Mouse (Mus musculus) CH12.LX (cell line): ENCODE measurements around the gene Fam198a. TPM values are rescaled to one million over a fixed set of nuclear protein-coding genes. Genes with fewer than 3 reads are reported as not detected.

Experiments
- DNase-seq: peaks from one replicate; pipeline ENCODE4 v3.0.0-alpha.2; 2013; ENCODE audit errors: extremely low read depth
- H3K27ac ChIP-seq: 2 replicates; pipeline ENCODE4 v1.5.1; 2012; ENCODE audit warnings: low read depth, mild to moderate bottlenecking, control low read depth, moderate library complexity; ENCODE audit not compliant: insufficient read depth
- H3K27me3 ChIP-seq: replicated peaks from 2 replicates; pipeline ENCODE3; 2012; ENCODE audit warnings: inconsistent platforms
- H3K36me3 ChIP-seq, 2 experiments: replicated peaks in 1 of 2; 2 replicates each; pipeline versions ENCODE3 to v1.6.1; 2012; ENCODE audit warnings: inconsistent platforms in 1 of 2, low read length in 1 of 2, mild to moderate bottlenecking in 1 of 2, mixed read lengths in 1 of 2, moderate library complexity in 1 of 2; ENCODE audit not compliant: control insufficient read depth in 1 of 2, insufficient read depth in 1 of 2
- H3K4me1 ChIP-seq, 2 experiments: 2 replicates each; pipeline ENCODE4 v1.6.1; 2012; ENCODE audit warnings: inconsistent platforms in 1 of 2, moderate library complexity in 1 of 2; ENCODE audit not compliant: insufficient read depth in 2 of 2, control insufficient read depth in 1 of 2
- H3K4me2 ChIP-seq: 2 replicates; pipeline ENCODE4 v1.6.1; 2012; ENCODE audit warnings: low read depth, mild to moderate bottlenecking, control low read depth; ENCODE audit not compliant: poor library complexity, insufficient read depth, severe bottlenecking
- H3K4me3 ChIP-seq, 3 experiments: fragments of 150-350 bp in 1 of 3; sonication (generic) in 1 of 3; replicated peaks in 1 of 3; 2 replicates each; pipeline versions ENCODE3 to v1.5.1; 2011 to 2012; ENCODE audit warnings: low read depth in 2 of 3, low read length in 2 of 3, mild to moderate bottlenecking in 2 of 3, moderate library complexity in 2 of 3, control low read depth in 1 of 3, improper control_type of control experiment in 1 of 3, inconsistent platforms in 1 of 3, mixed read lengths in 1 of 3; ENCODE audit not compliant: poor library complexity in 1 of 3
- H3K79me2 ChIP-seq: replicated peaks from 2 replicates; pipeline ENCODE4 v1.6.1; 2012; ENCODE audit warnings: mild to moderate bottlenecking, moderate library complexity; ENCODE audit not compliant: control insufficient read depth, poor library complexity, insufficient read depth, severe bottlenecking; ENCODE audit errors: extremely low read depth
- H3K9ac ChIP-seq: 2 replicates; pipeline ENCODE4 v1.6.1; 2012; ENCODE audit warnings: low read depth, mild to moderate bottlenecking, control low read depth, moderate library complexity; ENCODE audit not compliant: insufficient read depth
- H3K9me3 ChIP-seq: replicated peaks from 2 replicates; pipeline ENCODE3; 2012; ENCODE audit warnings: low read length, inconsistent platforms, mixed read lengths
- BHLHE40 ChIP-seq: IDR thresholded peaks from 2 replicates; pipeline ENCODE4 v1.6.1; 2011; ENCODE audit warnings: mild to moderate bottlenecking, low read depth, low read length, improper control_type of control experiment
- CHD1 ChIP-seq: IDR thresholded peaks from 2 replicates; pipeline ENCODE4 v1.6.1; 2012; ENCODE audit warnings: low read depth, low read length, improper control_type of control experiment, inconsistent platforms
- CHD2 ChIP-seq: IDR thresholded peaks from 2 replicates; pipeline ENCODE4 v1.6.1; 2011; ENCODE audit warnings: low read length, improper control_type of control experiment
- CTCF ChIP-seq, 2 experiments: IDR thresholded peaks in 1 of 2; conservative IDR thresholded peaks in 1 of 2; 2 replicates each; pipeline ENCODE4 v1.5.1; 2011 to 2012; ENCODE audit warnings: low read depth in 2 of 2, low read length in 2 of 2, improper control_type of control experiment in 1 of 2, inconsistent platforms in 1 of 2, mild to moderate bottlenecking in 1 of 2, moderate library complexity in 1 of 2
- EP300 ChIP-seq: IDR thresholded peaks from 2 replicates; pipeline ENCODE4 v1.6.1; 2011; ENCODE audit warnings: low read length, improper control_type of control experiment
- ETS1 ChIP-seq: conservative IDR thresholded peaks from 2 replicates; pipeline ENCODE4 v1.6.1; 2012; ENCODE audit warnings: low read depth, mild to moderate bottlenecking, inconsistent platforms, low read length, improper control_type of control experiment, moderate library complexity
- HCFC1 ChIP-seq: IDR thresholded peaks from 2 replicates; pipeline ENCODE4 v1.6.1; 2012; ENCODE audit warnings: low read depth, mild to moderate bottlenecking, inconsistent platforms, low read length, improper control_type of control experiment
- IRF4 ChIP-seq: IDR thresholded peaks from 2 replicates; pipeline ENCODE4 v1.6.1; 2014; ENCODE audit warnings: low read depth, mild to moderate bottlenecking, inconsistent platforms, low read length, improper control_type of control experiment
- JUN ChIP-seq: IDR thresholded peaks from 2 replicates; pipeline ENCODE4 v1.6.1; 2011; ENCODE audit warnings: low read depth, mild to moderate bottlenecking, low read length, improper control_type of control experiment, moderate library complexity; ENCODE audit not compliant: insufficient read depth
- JUND ChIP-seq: conservative IDR thresholded peaks from 2 replicates; pipeline ENCODE4 v1.6.1; 2011; ENCODE audit warnings: low read depth, low read length, improper control_type of control experiment
- MAFK ChIP-seq: IDR thresholded peaks from 2 replicates; pipeline ENCODE4 v1.6.1; 2011; ENCODE audit warnings: low read length, improper control_type of control experiment; ENCODE audit not compliant: insufficient replicate concordance
- MEF2A ChIP-seq: IDR thresholded peaks from 2 replicates; pipeline ENCODE4 v1.6.1; 2014; ENCODE audit warnings: low read depth, mild to moderate bottlenecking, inconsistent platforms, low read length, improper control_type of control experiment, borderline replicate concordance
- NRF1 ChIP-seq: IDR thresholded peaks from 2 replicates; pipeline ENCODE4 v1.6.1; 2014; ENCODE audit warnings: low read depth, mild to moderate bottlenecking, inconsistent platforms, low read length, improper control_type of control experiment, moderate library complexity
- RAD21 ChIP-seq: IDR thresholded peaks from 2 replicates; pipeline ENCODE4 v1.6.1; 2011; ENCODE audit warnings: low read depth, mild to moderate bottlenecking, low read length, improper control_type of control experiment, moderate library complexity
- RCOR1 ChIP-seq: conservative IDR thresholded peaks from 2 replicates; pipeline ENCODE4 v1.6.1; 2012; ENCODE audit warnings: low read depth, mild to moderate bottlenecking, inconsistent platforms, low read length, improper control_type of control experiment
- SMC3 ChIP-seq: IDR thresholded peaks from 2 replicates; pipeline ENCODE4 v1.6.1; 2011; ENCODE audit warnings: low read depth, low read length, improper control_type of control experiment
- TBP ChIP-seq: conservative IDR thresholded peaks from 2 replicates; pipeline ENCODE4 v1.6.1; 2011; ENCODE audit warnings: low read depth, low read length, improper control_type of control experiment
- TCF12 ChIP-seq: IDR thresholded peaks from 2 replicates; pipeline ENCODE4 v1.6.1; 2014; ENCODE audit warnings: low read depth, mild to moderate bottlenecking, inconsistent platforms, low read length, improper control_type of control experiment
- ZC3H11A ChIP-seq: IDR thresholded peaks from 2 replicates; pipeline ENCODE4 v1.6.1; 2012; ENCODE audit warnings: low read depth, mild to moderate bottlenecking, inconsistent platforms, low read length, improper control_type of control experiment
- dilution Hi-C: fragments of 300-500 bp; cut with MboI; formaldehyde crosslinking; loops from 2 replicates; pipeline ENCODE4 v1.14.3; 2020; ENCODE audit warnings: low sequenced_read_pairs; ENCODE audit not compliant: extremely low pct_unique_long_range_greater_than_20kb, extremely low pct_ligation_motif_present
- in situ Hi-C: fragments of 300-500 bp; cut with MboI; formaldehyde crosslinking; loops from 3 replicates; pipeline ENCODE4 v1.14.3; 2019; ENCODE audit warnings: low sequenced_read_pairs, low pct_ligation_motif_present, low pct_unique_long_range_greater_than_20kb, mixed read lengths
- polyA plus RNA-seq: library from polyadenylated mRNA; unstranded; fragments of >175 nt; gene quantifications from 2 replicates; pipeline ENCODE4 v1.2.1, GENCODE M21; 2012; ENCODE audit warnings: low read depth; ENCODE audit not compliant: insufficient read length
- total RNA-seq, 2 experiments: library from RNA; depleted of rRNA; stranded (reverse); fragments of 300-350 nt in 1 of 2; fragments of >200 nt in 1 of 2; gene quantifications; 2 replicates each; pipeline ENCODE4 v1.2.3; 2012 to 2014

Gene Fam198a
- total and polyA plus RNA-seq, 3 experiments: 0.40 to 0.93 (median 0.59) TPM

GRCm38 (mm10) chr9:122027081-122027913 is 76.5 kb downstream of the Fam198a start:
- Histone ChIP-seq H3K4me1 (peaks cover 31 to 35% of the 10 kb centered on the region in 2 experiments), H3K9ac (no peak overlapping the region), H3K27me3 (no peaks in the 10 kb centered on the region), H3K36me3 (no peaks in the 10 kb centered on the region), H3K9me3 (no peaks in the 10 kb centered on the region), H3K4me2 (no peak overlapping the region), H3K79me2 (no peaks in the 10 kb centered on the region), H3K27ac (no peak overlapping the region), H3K4me3 (no peak overlapping the region)
- no peak for TF ChIP-seq RCOR1
- TF ChIP-seq NRF1: 0 out of 2 replicates have a peak, but pooled peaks have one; percentile 17
- TF ChIP-seq RAD21: no peak
- TF ChIP-seq TBP: no peak
- in situ Hi-C loops (no loop called here), dilution Hi-C loops (no loop called here)
- no peak for DNase-seq

GRCm38 (mm10) chr9:122027914-122028745 is 77.3 kb downstream of the Fam198a start:
- H3K4me3 ChIP-seq: no peak overlapping the region
- H3K27ac ChIP-seq: no peak overlapping the region
- no peak overlapping the region for H3K4me2 ChIP-seq
- no peaks in the 10 kb centered on the region for H3K9me3 ChIP-seq
- dilution Hi-C loops: no loop called here
- in situ Hi-C loops: no loop called here
- TF ChIP-seq CHD1: no peak
- no peak for TF ChIP-seq SMC3
- TF ChIP-seq ETS1: peak; percentile 60
- no peak for TF ChIP-seq CTCF (conservative IDR thresholded peaks at IDR 0.05 in 1 of 2, IDR thresholded peaks at IDR 0.05 in 1 of 2; ENCODE audit: low read depth in 2 of 2, low read length in 2 of 2)
- no peak for TF ChIP-seq MAFK
- no peak for TF ChIP-seq ZC3H11A
- peak; percentile 91 for TF ChIP-seq TCF12
- peak; percentile 49 for TF ChIP-seq BHLHE40
- TF ChIP-seq EP300: peak; percentile 75
- TF ChIP-seq HCFC1: no peak
- 0 out of 2 replicates have a peak, but pooled peaks have one; percentile 22 for TF ChIP-seq JUN
- TF ChIP-seq CHD2: no peak
- peak; percentile 91 for TF ChIP-seq MEF2A
- TF ChIP-seq IRF4: peak; percentile 77
- no peak for TF ChIP-seq TBP
- peak; percentile 47; the same call in 1 of the 2 replicates for TF ChIP-seq JUND
- H3K4me1 ChIP-seq: peaks cover 31 to 35% of the 10 kb centered on the region in 2 experiments
- H3K79me2 ChIP-seq: no peaks in the 10 kb centered on the region
- H3K27me3 ChIP-seq: no peaks in the 10 kb centered on the region
- DNase-seq: peak; percentile 41
- H3K9ac ChIP-seq: no peak overlapping the region
- H3K36me3 ChIP-seq: no peaks in the 10 kb centered on the region
